ENCODE assay signal across 25 mouse cellular contexts in the genomic region with DNA sequence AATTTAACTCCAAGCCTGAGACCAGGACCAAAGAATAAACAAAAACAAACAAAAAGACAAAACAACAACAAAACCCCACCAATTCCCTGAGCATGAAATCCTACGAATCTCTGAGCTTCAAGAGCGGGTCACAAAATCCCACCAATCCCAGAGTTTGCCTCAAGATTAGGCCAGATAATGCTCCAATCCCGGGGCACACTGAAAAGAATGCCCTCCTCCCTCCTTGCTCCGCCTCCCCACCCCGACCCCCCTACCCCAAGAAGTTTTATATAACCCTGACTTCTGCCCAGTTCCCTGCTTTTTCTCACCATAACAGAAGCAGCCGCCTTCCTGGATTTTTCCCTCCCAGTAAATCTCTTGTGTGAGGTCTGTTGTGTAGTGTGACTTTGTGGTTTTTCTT. TPM values are rescaled to one million over a fixed set of nuclear protein-coding genes. Genes with fewer than 3 reads are reported as not detected.
A peak's percentile ranks its signal among the peaks of the same experiment; 100 is the strongest.
DNase-seq lines count a peak whose midpoint lies in the region; ATAC-seq and TF ChIP-seq lines count a peak whose summit lies in the region.
"Had no signal": no experiment of that assay in that cellular context is flagged by ENCODE, and none has a peak within 500 bp of the region (broad histone marks: within the 10 kb centered on the region; RNA-seq: fewer than 3 reads in every experiment).

No protein-coding gene starts in this region.

- no peak for ATAC-seq in embryonic facial prominence, embryonic 13.5 days (ENCODE audit: insufficient number of reproducible peaks, insufficient read depth, low FRiP score, low TSS enrichment, low read depth)
- no peak for ATAC-seq in limb, embryonic 12.5 days (ENCODE audit: insufficient number of reproducible peaks, insufficient read depth, low FRiP score, low TSS enrichment, low read depth)
- no peak for ATAC-seq in limb, embryonic 15.5 days (ENCODE audit: insufficient number of reproducible peaks, low FRiP score, low TSS enrichment, low read depth)
- ATAC-seq: activated CD4-positive, CD25-positive, alpha-beta regulatory T cell, adult 4 months; intestine, embryonic 16.5 days; midbrain, embryonic 16.5 days had no signal

- H3K4me2 ChIP-seq in embryonic facial prominence, embryonic 13.5 days, result peak overlapping the region; percentile 21; the same call in 1 of the 2 replicates
- 0 out of 2 replicates have a peak overlapping the region, but pooled peaks have one; percentile 1 for H3K4me2 ChIP-seq in limb, embryonic 12.5 days
- 0 out of 2 replicates have a peak overlapping the region, but pooled peaks have one; percentile 7 for H3K4me2 ChIP-seq in limb, embryonic 15.5 days
- H3K4me2 ChIP-seq: embryonic facial prominence, embryonic 15.5 days; hindbrain, embryonic 13.5 days; liver, embryonic 15.5 days had no signal

- H3K9ac ChIP-seq in embryonic facial prominence, embryonic 13.5 days, result no peak overlapping the region
- no peak overlapping the region for H3K9ac ChIP-seq in limb, embryonic 12.5 days (replicated peaks)
- H3K9ac ChIP-seq in ES-E14 (ENCODE audit: insufficient read depth, low read depth, low read length, poor library complexity, severe bottlenecking), result no peak overlapping the region
- no peak overlapping the region for H3K9ac ChIP-seq in limb, embryonic 15.5 days
- H3K9ac ChIP-seq: embryonic facial prominence, embryonic 15.5 days; hindbrain, embryonic 13.5 days; liver, embryonic 15.5 days had no signal

- in situ Hi-C loops in ES-E14 (cut with MboI; ENCODE audit: low sequenced_read_pairs in 2 of 2, unreplicated experiment in 2 of 2), result no loop called here

- H3K9me3 ChIP-seq in embryonic facial prominence, embryonic 13.5 days, result no peaks in the 10 kb centered on the region
- H3K9me3 ChIP-seq in embryonic facial prominence, embryonic 10.5 days, result peaks cover 7% of the 10 kb centered on the region; the same call in 1 of the 2 replicates
- H3K9me3 ChIP-seq in limb, embryonic 12.5 days, result no peaks in the 10 kb centered on the region
- no peaks in the 10 kb centered on the region for H3K9me3 ChIP-seq in limb, embryonic 10.5 days (replicated peaks)
- no peaks in the 10 kb centered on the region for H3K9me3 ChIP-seq in ES-E14 (ENCODE audit: control insufficient read depth, insufficient read depth, low read depth, low read length)
- H3K9me3 ChIP-seq in limb, embryonic 15.5 days, result no peaks in the 10 kb centered on the region
- H3K9me3 ChIP-seq: embryonic facial prominence, embryonic 15.5 days; hindbrain, embryonic 13.5 days; liver, embryonic 15.5 days had no signal

- DNase-seq in embryonic facial prominence, embryonic 10.5 days (ENCODE audit: low spot score), result no peak
- no peak for DNase-seq in limb, embryonic 10.5 days (ENCODE audit: low spot score)
- DNase-seq in ES-E14 (ENCODE audit: low read depth, low spot score), result peak; percentile 15
- no peak for DNase-seq in thymus, postnatal 36 days
- no peak for DNase-seq in urinary bladder, adult 18-20 months (ENCODE audit: low spot score in 2 of 2)
- DNase-seq: adrenal gland, postnatal 25 days; cerebellum, adult 18-20 months; cerebellum, postnatal 36 days; gastrocnemius, postnatal 25 days; heart, postnatal 10 days; thymus, postnatal 14 days had no signal

- no peaks in the 10 kb centered on the region for H3K36me3 ChIP-seq in embryonic facial prominence, embryonic 13.5 days
- H3K36me3 ChIP-seq in embryonic facial prominence, embryonic 10.5 days (replicated peaks), result no peaks in the 10 kb centered on the region
- H3K36me3 ChIP-seq in limb, embryonic 12.5 days, result no peaks in the 10 kb centered on the region
- no peaks in the 10 kb centered on the region for H3K36me3 ChIP-seq in limb, embryonic 10.5 days
- H3K36me3 ChIP-seq in ES-E14 (ENCODE audit: control insufficient read depth, insufficient read depth, low read length, poor library complexity, severe bottlenecking), result no peaks in the 10 kb centered on the region
- H3K36me3 ChIP-seq in limb, embryonic 15.5 days, result no peaks in the 10 kb centered on the region
- H3K36me3 ChIP-seq: embryonic facial prominence, embryonic 15.5 days; forebrain, embryonic 10.5 days; hindbrain, embryonic 13.5 days; liver, embryonic 15.5 days had no signal

- H3K27me3 ChIP-seq in embryonic facial prominence, embryonic 13.5 days, result no peaks in the 10 kb centered on the region
- H3K27me3 ChIP-seq in embryonic facial prominence, embryonic 10.5 days (replicated peaks; ENCODE audit: low read depth, poor library complexity, severe bottlenecking), result no peaks in the 10 kb centered on the region
- no peaks in the 10 kb centered on the region for H3K27me3 ChIP-seq in limb, embryonic 12.5 days
- no peaks in the 10 kb centered on the region for H3K27me3 ChIP-seq in limb, embryonic 10.5 days (ENCODE audit: low read depth, poor library complexity, severe bottlenecking)
- H3K27me3 ChIP-seq in limb, embryonic 15.5 days, result no peaks in the 10 kb centered on the region
- H3K27me3 ChIP-seq: CH12.LX; embryonic facial prominence, embryonic 15.5 days; hindbrain, embryonic 13.5 days; liver, embryonic 15.5 days had no signal

- 40% methylated on average over 6 of the region's 6 CpGs for WGBS in embryonic facial prominence, embryonic 13.5 days
- 49% methylated on average over 6 of the region's 6 CpGs for WGBS in embryonic facial prominence, embryonic 10.5 days
- WGBS in limb, embryonic 12.5 days, result 33% methylated on average over 6 of the region's 6 CpGs
- WGBS in limb, embryonic 10.5 days, result 44% methylated on average over 6 of the region's 6 CpGs
- WGBS in limb, embryonic 15.5 days, result 36% methylated on average over 6 of the region's 6 CpGs

- no peak overlapping the region for H3K27ac ChIP-seq in embryonic facial prominence, embryonic 13.5 days
- H3K27ac ChIP-seq in embryonic facial prominence, embryonic 10.5 days (replicated peaks), result no peak overlapping the region
- H3K27ac ChIP-seq in limb, embryonic 12.5 days, result no peak overlapping the region
- H3K27ac ChIP-seq in limb, embryonic 10.5 days, result no peak overlapping the region
- no peak overlapping the region for H3K27ac ChIP-seq in ES-E14 (ENCODE audit: insufficient read depth, low read depth, low read length, poor library complexity, severe bottlenecking)
- H3K27ac ChIP-seq in limb, embryonic 15.5 days, result peak overlapping the region; percentile 43; the same call in 1 of the 2 replicates
- H3K27ac ChIP-seq: embryonic facial prominence, embryonic 15.5 days; forebrain, embryonic 10.5 days; hindbrain, embryonic 13.5 days; layer of hippocampus, adult 2 months; liver, embryonic 15.5 days had no signal

- no peak overlapping the region for H3K4me3 ChIP-seq in embryonic facial prominence, embryonic 13.5 days
- H3K4me3 ChIP-seq in embryonic facial prominence, embryonic 10.5 days, result no peak overlapping the region
- no peak overlapping the region for H3K4me3 ChIP-seq in limb, embryonic 12.5 days (replicated peaks)
- no peak overlapping the region for H3K4me3 ChIP-seq in limb, embryonic 10.5 days
- no peak overlapping the region for H3K4me3 ChIP-seq in ES-E14 (ENCODE audit: insufficient read depth in 1 of 2, low read depth in 1 of 2, low read length in 2 of 2, poor library complexity in 1 of 2, severe bottlenecking in 1 of 2)
- H3K4me3 ChIP-seq in limb, embryonic 15.5 days, result no peak overlapping the region
- H3K4me3 ChIP-seq: embryonic facial prominence, embryonic 15.5 days; forebrain, embryonic 10.5 days; hindbrain, embryonic 13.5 days; layer of hippocampus, adult 2 months; liver, embryonic 15.5 days had no signal

- H3K4me1 ChIP-seq in embryonic facial prominence, embryonic 13.5 days, result no peaks in the 10 kb centered on the region
- H3K4me1 ChIP-seq in embryonic facial prominence, embryonic 10.5 days, result no peaks in the 10 kb centered on the region
- H3K4me1 ChIP-seq in limb, embryonic 12.5 days (replicated peaks), result 0 out of 2 replicates have a peak, but pooled peaks cover 3% of the 10 kb centered on the region
- H3K4me1 ChIP-seq in limb, embryonic 10.5 days, result no peaks in the 10 kb centered on the region
- peaks cover 0 to 3% of the 10 kb centered on the region in 2 experiments; a peak in 2 of 4 replicates for H3K4me1 ChIP-seq in ES-E14 (ENCODE audit: control insufficient read depth in 2 of 2, insufficient read depth in 2 of 2, low read length in 2 of 2, poor library complexity in 1 of 2)
- no peaks in the 10 kb centered on the region for H3K4me1 ChIP-seq in limb, embryonic 15.5 days
- H3K4me1 ChIP-seq: embryonic facial prominence, embryonic 15.5 days; forebrain, embryonic 10.5 days; hindbrain, embryonic 13.5 days; liver, embryonic 15.5 days had no signal

TF ChIP-seq in ES-E14, 5 proteins besides CTCF, POLR2A, EP300 and RAD21:
- no peak for TF ChIP-seq HCFC1 (IDR thresholded peaks at IDR 0.05; ENCODE audit: borderline replicate concordance, insufficient read depth, low read length)
- no peak for TF ChIP-seq ZNF384 (IDR thresholded peaks at IDR 0.05; ENCODE audit: low read depth, low read length)
- TF ChIP-seq MAFK (IDR thresholded peaks at IDR 0.05; ENCODE audit: insufficient read depth, low read depth, low read length), result no peak
- no peak for TF ChIP-seq CHD2 (IDR thresholded peaks at IDR 0.05; ENCODE audit: low read depth, low read length)
- TF ChIP-seq ZC3H11A (IDR thresholded peaks at IDR 0.05; ENCODE audit: borderline replicate concordance, low read depth, low read length), result no peak
TF ChIP-seq in ES-E14: peak in this region for 0.

RNA-seq across cellular contexts. Expression of gene Sycp3, which starts 1.6 kb away (rescaled TPM):
- polyA plus RNA-seq in embryonic facial prominence, embryonic 13.5 days (2015; fragmentation: Nextera tagmentation; extraction: Ambion mirVana), result 0.42 and 0.84 TPM in 2 replicates
- 0.26 TPM in 1 of 2 replicates, not detected in the other for polyA plus RNA-seq in embryonic facial prominence, embryonic 10.5 days (2016; fragmentation: Nextera tagmentation; extraction: Ambion mirVana)
- polyA plus RNA-seq in limb, embryonic 12.5 days (2016; fragmentation: Nextera tagmentation; extraction: Ambion mirVana), result 0.39 TPM in 1 of 2 replicates, not detected in the other
- 0.21 TPM in 1 of 2 replicates, not detected in the other for polyA plus RNA-seq in limb, embryonic 10.5 days (2016; fragmentation: Nextera tagmentation; extraction: Ambion mirVana)
- total RNA-seq in ES-E14 (2012; rRNA removed), result 7.3 and 7.5 TPM in 2 replicates
- 0.17 TPM in 1 of 2 replicates, not detected in the other for polyA plus RNA-seq in limb, embryonic 15.5 days (2015; fragmentation: Nextera tagmentation; extraction: Ambion mirVana)
- total RNA-seq: CH12.LX; gastrocnemius, postnatal 25 days had no signal
- polyA plus RNA-seq: activated CD4-positive, CD25-positive, alpha-beta regulatory T cell, adult 4 months; embryonic facial prominence, embryonic 15.5 days; limb, embryonic 11.5 days; small intestine, adult 2 months had no signal

RNA-seq across cellular contexts. Expression of gene Chpt1, which starts 46.1 kb away (rescaled TPM):
- polyA plus RNA-seq in embryonic facial prominence, embryonic 13.5 days (2015; fragmentation: Nextera tagmentation; extraction: Ambion mirVana), result 14.0 and 23.6 TPM in 2 replicates
- 16.0 and 16.2 TPM in 2 replicates for polyA plus RNA-seq in embryonic facial prominence, embryonic 10.5 days (2016; fragmentation: Nextera tagmentation; extraction: Ambion mirVana)
- polyA plus RNA-seq in limb, embryonic 12.5 days (2016; fragmentation: Nextera tagmentation; extraction: Ambion mirVana), result 26.9 and 34.9 TPM in 2 replicates
- 16.0 and 19.9 TPM in 2 replicates for polyA plus RNA-seq in limb, embryonic 10.5 days (2016; fragmentation: Nextera tagmentation; extraction: Ambion mirVana)
- total RNA-seq in ES-E14 (2012; rRNA removed), result 17.3 and 17.7 TPM in 2 replicates
- polyA plus RNA-seq in limb, embryonic 15.5 days (2015; fragmentation: Nextera tagmentation; extraction: Ambion mirVana), result 27.1 and 27.9 TPM in 2 replicates
